Mouse (Mus musculus): Measurements from ENCODE around the gene Insyn1.

Gene Insyn1

GRCm38 (mm10) chr9:58489133-58489864 is 896 bp downstream of the Insyn1 start:
- no peak for DNase-seq

- no peak for DNase-seq
Measured at GRCm38 (mm10) chr9:58489865-58490165, 1.4 kb downstream of the Insyn1 start.

- peak in 1 of 2 experiments; percentile 21 for DNase-seq
Measured at GRCm38 (mm10) chr9:58490391-58490790, 2.0 kb downstream of the Insyn1 start.

- no peak for DNase-seq
Measured at GRCm38 (mm10) chr9:58495035-58495434, 6.6 kb downstream of the Insyn1 start.

GRCm38 (mm10) chr9:58496470-58497182 is 8.2 kb downstream of the Insyn1 start:
- no peak for DNase-seq

- no peak for DNase-seq
Measured at GRCm38 (mm10) chr9:58497942-58498341, 9.5 kb downstream of the Insyn1 start.

GRCm38 (mm10) chr9:58500946-58501345 is 12.5 kb downstream of the Insyn1 start:
- no peak for DNase-seq

GRCm38 (mm10) chr9:58507216-58508005 is 19.0 kb downstream of the Insyn1 start:
- no peak for DNase-seq

GRCm38 (mm10) chr9:58510452-58510851 is 22.0 kb downstream of the Insyn1 start:
- no peak for DNase-seq

- no peak for DNase-seq
Measured at GRCm38 (mm10) chr9:58513749-58514148, 25.3 kb downstream of the Insyn1 start.

GRCm38 (mm10) chr9:58516480-58516879 is 28.1 kb downstream of the Insyn1 start:
- DNase-seq, result no peak

GRCm38 (mm10) chr9:58517866-58518750 is 29.7 kb downstream of the Insyn1 start:
- no peak for DNase-seq

- DNase-seq, result no peak
Measured at GRCm38 (mm10) chr9:58519953-58520352, 31.6 kb downstream of the Insyn1 start.

GRCm38 (mm10) chr9:58520816-58521581 is 32.6 kb downstream of the Insyn1 start:
- DNase-seq, result no peak

- no peak for DNase-seq
Measured at GRCm38 (mm10) chr9:58521883-58522423, 33.5 kb downstream of the Insyn1 start.

- no peak for DNase-seq
Measured at GRCm38 (mm10) chr9:58525108-58525507, 36.7 kb downstream of the Insyn1 start.

GRCm38 (mm10) chr9:58527841-58528240 is 39.4 kb downstream of the Insyn1 start:
- no peak for DNase-seq

GRCm38 (mm10) chr9:58530407-58530806 is 42.0 kb downstream of the Insyn1 start:
- DNase-seq, result no peak

- no peak for DNase-seq
Measured at GRCm38 (mm10) chr9:58532236-58532635, 43.8 kb downstream of the Insyn1 start.

GRCm38 (mm10) chr9:58533322-58533721 is 44.9 kb downstream of the Insyn1 start:
- DNase-seq, result no peak

GRCm38 (mm10) chr9:58534766-58535165 is 46.4 kb downstream of the Insyn1 start:
- peak in 1 of 2 experiments; percentile 63 for DNase-seq

All from lung, adult 18-20 months (tissue).